Mouse (Mus musculus): ENCODE measurements around the gene Polr2l. TPM values are rescaled to one million over a fixed set of nuclear protein-coding genes. Genes with fewer than 3 reads are reported as not detected.

Gene Polr2l
- polyA plus RNA-seq, 1 experiment from 2014 or later, result 57.9 TPM

- Histone ChIP-seq H3K4me1 (replicated peaks) (peaks cover 49% of the 10 kb centered on the region), H3K4me2 (replicated peaks) (no peak overlapping the region), H3K4me3 (replicated peaks) (no peak overlapping the region), H3K27ac (no peak overlapping the region), H3K27me3 (replicated peaks) (no peaks in the 10 kb centered on the region), H3K9ac (no peak overlapping the region), H3K36me3 (0 out of 2 replicates have a peak, but pooled peaks cover 2% of the 10 kb centered on the region), H3K9me3 (no peaks in the 10 kb centered on the region)
- no peak for ATAC-seq
- WGBS, result 96% methylated on average over 11 of the region's 11 CpGs
Observed at GRCm38 (mm10) chr7:141439811-141440210, 35.1 kb downstream of the Polr2l start.

GRCm38 (mm10) chr7:141439140-141439679 is 35.7 kb downstream of the Polr2l start:
- WGBS, result 95% methylated on average over 10 of the region's 10 CpGs
- no peak overlapping the region for H3K4me2 ChIP-seq (replicated peaks)
- no peak overlapping the region for H3K27ac ChIP-seq
- peaks cover 55% of the 10 kb centered on the region for H3K4me1 ChIP-seq (replicated peaks)
- no peaks in the 10 kb centered on the region for H3K9me3 ChIP-seq
- no peaks in the 10 kb centered on the region for H3K27me3 ChIP-seq (replicated peaks)
- no peak for ATAC-seq
- H3K4me3 ChIP-seq (replicated peaks), result no peak overlapping the region
- H3K36me3 ChIP-seq, result 0 out of 2 replicates have a peak, but pooled peaks cover 2% of the 10 kb centered on the region
- no peak overlapping the region for H3K9ac ChIP-seq

GRCm38 (mm10) chr7:141438201-141438968 is 36.5 kb downstream of the Polr2l start:
- 92% methylated on average over 12 of the region's 12 CpGs for WGBS
- H3K27me3 ChIP-seq (replicated peaks), result no peaks in the 10 kb centered on the region
- H3K9me3 ChIP-seq, result no peaks in the 10 kb centered on the region
- no peak overlapping the region for H3K9ac ChIP-seq
- no peak overlapping the region for H3K27ac ChIP-seq
- H3K4me1 ChIP-seq (replicated peaks), result peaks cover 59% of the 10 kb centered on the region
- ATAC-seq, result no peak
- H3K4me3 ChIP-seq (replicated peaks), result no peak overlapping the region
- no peak overlapping the region for H3K4me2 ChIP-seq (replicated peaks)
- H3K36me3 ChIP-seq, result 0 out of 2 replicates have a peak, but pooled peaks cover 8% of the 10 kb centered on the region

GRCm38 (mm10) chr7:141437178-141438120 is 37.5 kb downstream of the Polr2l start, which contains the start of gene Slc25a22:
TSS of gene Slc25a22 (minus strand) at chr7:141437892.
- Histone ChIP-seq H3K27me3 (replicated peaks) (no peaks in the 10 kb centered on the region), H3K9me3 (no peaks in the 10 kb centered on the region), H3K9ac (peak within 1 kb of the TSS; percentile 73), H3K27ac (peak within 1 kb of the TSS; percentile 64; the same call in 1 of the 2 replicates), H3K4me2 (replicated peaks) (peak within 1 kb of the TSS; percentile 94), H3K36me3 (peaks cover 11% of the 10 kb centered on the region; the same call in 1 of the 2 replicates), H3K4me1 (replicated peaks) (peaks cover 50% of the 10 kb centered on the region), H3K4me3 (replicated peaks) (peak within 1 kb of the TSS; percentile 60)
- 6% methylated on average over 52 of the region's 53 CpGs for WGBS
- peak; percentile 87 for ATAC-seq

GRCm38 (mm10) chr7:141436523-141436892 is 38.4 kb downstream of the Polr2l start:
- Histone ChIP-seq H3K9me3 (no peaks in the 10 kb centered on the region), H3K4me3 (replicated peaks) (peak overlapping the region; percentile 60), H3K4me1 (replicated peaks) (peaks cover 42% of the 10 kb centered on the region), H3K9ac (peak overlapping the region; percentile 73; the same call in 1 of the 2 replicates), H3K27ac (no peak overlapping the region), H3K36me3 (peaks cover 20% of the 10 kb centered on the region; the same call in 1 of the 2 replicates), H3K4me2 (replicated peaks) (peak overlapping the region; percentile 94), H3K27me3 (replicated peaks) (no peaks in the 10 kb centered on the region)
- ATAC-seq, result no peak
- 63% methylated on average over 2 of the region's 2 CpGs for WGBS

- Histone ChIP-seq H3K4me3 (replicated peaks) (no peak overlapping the region), H3K27me3 (replicated peaks) (no peaks in the 10 kb centered on the region), H3K4me1 (replicated peaks) (peaks cover 38% of the 10 kb centered on the region), H3K27ac (peak overlapping the region; percentile 11; the same call in 1 of the 2 replicates), H3K4me2 (replicated peaks) (peak overlapping the region; percentile 94), H3K9ac (no peak overlapping the region), H3K9me3 (no peaks in the 10 kb centered on the region), H3K36me3 (peaks cover 25% of the 10 kb centered on the region; the same call in 1 of the 2 replicates)
- 72% methylated on average over 9 of the region's 9 CpGs for WGBS
- ATAC-seq, result no peak
Observed at GRCm38 (mm10) chr7:141435856-141436522, 38.9 kb downstream of the Polr2l start.

- Histone ChIP-seq H3K9ac (peak overlapping the region; percentile 56), H3K36me3 (peaks cover 28% of the 10 kb centered on the region; the same call in 1 of the 2 replicates), H3K27me3 (replicated peaks) (no peaks in the 10 kb centered on the region), H3K4me2 (replicated peaks) (peak overlapping the region; percentile 94), H3K4me1 (replicated peaks) (peaks cover 34% of the 10 kb centered on the region), H3K9me3 (no peaks in the 10 kb centered on the region), H3K27ac (peak overlapping the region; percentile 11; the same call in 1 of the 2 replicates), H3K4me3 (replicated peaks) (peak overlapping the region; percentile 36)
- peak; percentile 46 for ATAC-seq
- WGBS, result 5% methylated on average over 17 of the region's 17 CpGs
Observed at GRCm38 (mm10) chr7:141435129-141435855, 39.6 kb downstream of the Polr2l start.

- Histone ChIP-seq H3K27ac (no peak overlapping the region), H3K4me2 (replicated peaks) (peak overlapping the region; percentile 94), H3K4me1 (replicated peaks) (peaks cover 37% of the 10 kb centered on the region), H3K9me3 (no peaks in the 10 kb centered on the region), H3K36me3 (peaks cover 28% of the 10 kb centered on the region; the same call in 1 of the 2 replicates), H3K27me3 (replicated peaks) (no peaks in the 10 kb centered on the region), H3K9ac (peak overlapping the region; percentile 56), H3K4me3 (replicated peaks) (peak overlapping the region; percentile 36)
- WGBS, result 10% methylated on average over 8 of the region's 8 CpGs
- ATAC-seq, result no peak
Observed at GRCm38 (mm10) chr7:141434464-141434863, 40.5 kb downstream of the Polr2l start.

- H3K4me2 ChIP-seq (replicated peaks), result peak overlapping the region; percentile 94
- H3K27ac ChIP-seq, result no peak overlapping the region
- peak overlapping the region; percentile 56 for H3K9ac ChIP-seq
- peaks cover 28% of the 10 kb centered on the region; the same call in 1 of the 2 replicates for H3K36me3 ChIP-seq
- H3K27me3 ChIP-seq (replicated peaks), result no peaks in the 10 kb centered on the region
- WGBS, result 70% methylated on average over 15 of the region's 15 CpGs
- no peaks in the 10 kb centered on the region for H3K9me3 ChIP-seq
- H3K4me3 ChIP-seq (replicated peaks), result peak overlapping the region; percentile 36
- ATAC-seq, result no peak
- peaks cover 40% of the 10 kb centered on the region for H3K4me1 ChIP-seq (replicated peaks)
Observed at GRCm38 (mm10) chr7:141433517-141434400, 41.2 kb downstream of the Polr2l start.

- H3K9me3 ChIP-seq, result no peaks in the 10 kb centered on the region
- H3K4me1 ChIP-seq (replicated peaks), result peaks cover 40% of the 10 kb centered on the region
- no peak overlapping the region for H3K4me2 ChIP-seq (replicated peaks)
- no peak overlapping the region for H3K4me3 ChIP-seq (replicated peaks)
- no peak overlapping the region for H3K27ac ChIP-seq
- no peak for ATAC-seq
- no peaks in the 10 kb centered on the region for H3K27me3 ChIP-seq (replicated peaks)
- WGBS, result 88% methylated on average over 6 of the region's 6 CpGs
- peaks cover 25% of the 10 kb centered on the region; the same call in 1 of the 2 replicates for H3K36me3 ChIP-seq
- H3K9ac ChIP-seq, result 0 out of 2 replicates have a peak overlapping the region, but pooled peaks have one; percentile 56
Observed at GRCm38 (mm10) chr7:141432741-141433516, 42.0 kb downstream of the Polr2l start.
